Comparison of ENCODE assay signal across 27 mouse cellular contexts in genomic region chr6:49867571-49867970, GRCm38 (mm10). TPM values are rescaled to one million over a fixed set of nuclear protein-coding genes. Genes with fewer than 3 reads are reported as not detected.
"Had no signal": no experiment of that assay in that cellular context is flagged by ENCODE, and none has a peak within 500 bp of the region (broad histone marks: within the 10 kb centered on the region; RNA-seq: fewer than 3 reads in every experiment).

No protein-coding gene starts in this region.

- H3K36me3 ChIP-seq: heart, embryonic 12.5 days; hindbrain, embryonic 10.5 days; hindbrain, embryonic 12.5 days; intestine, embryonic 15.5 days; limb, embryonic 10.5 days; limb, embryonic 12.5 days; liver, embryonic 13.5 days; liver, embryonic 15.5 days had no signal

- H3K4me1 ChIP-seq: heart, embryonic 12.5 days; hindbrain, embryonic 10.5 days; hindbrain, embryonic 12.5 days; intestine, embryonic 15.5 days; limb, embryonic 10.5 days; limb, embryonic 12.5 days; liver, embryonic 13.5 days; liver, embryonic 15.5 days had no signal

- H3K27me3 ChIP-seq: heart, embryonic 12.5 days; hindbrain, embryonic 12.5 days; intestine, embryonic 15.5 days; liver, embryonic 13.5 days; liver, embryonic 15.5 days had no signal

- H3K9me3 ChIP-seq: heart, embryonic 12.5 days; hindbrain, embryonic 10.5 days; hindbrain, embryonic 12.5 days; intestine, embryonic 15.5 days; limb, embryonic 10.5 days; limb, embryonic 12.5 days; liver, embryonic 13.5 days; liver, embryonic 15.5 days had no signal

- H3K27ac ChIP-seq: gastrocnemius, adult 2 months; heart, adult 2 months; hindbrain, embryonic 10.5 days; hindbrain, embryonic 12.5 days; hindbrain, embryonic 14.5 days; intestine, embryonic 15.5 days; layer of hippocampus, adult 2 months; left cerebral cortex, adult 2 months; limb, embryonic 10.5 days; limb, embryonic 12.5 days; liver, embryonic 13.5 days; liver, embryonic 15.5 days had no signal

- H3K4me3 ChIP-seq: gastrocnemius, adult 2 months; heart, adult 2 months; heart, embryonic 12.5 days; hindbrain, embryonic 10.5 days; hindbrain, embryonic 12.5 days; intestine, embryonic 15.5 days; layer of hippocampus, adult 2 months; left cerebral cortex, adult 2 months; limb, embryonic 10.5 days; limb, embryonic 12.5 days; liver, embryonic 13.5 days; liver, embryonic 15.5 days had no signal

- ATAC-seq: hindbrain, embryonic 16.5 days; inflammation-experienced regulatory T-cells, adult 6 months; intestine, embryonic 15.5 days; intestine, postnatal 0 days; liver, postnatal 0 days had no signal

- DNase-seq: gastrocnemius, adult 2 months; gastrocnemius, postnatal 10 days; gastrocnemius, postnatal 25 days; heart, adult 2 months; heart, postnatal 10 days; heart, postnatal 4 days; kidney, adult 18-20 months; kidney, adult 9 months; kidney, postnatal 14 days; kidney, postnatal 4 days; liver; liver, embryonic 13.5 days; liver, postnatal 0 days had no signal

- H3K9ac ChIP-seq: heart, embryonic 12.5 days; hindbrain, embryonic 12.5 days; hindbrain, embryonic 14.5 days; intestine, embryonic 15.5 days; limb, embryonic 12.5 days; liver, embryonic 13.5 days; liver, embryonic 15.5 days; liver, postnatal 0 days had no signal

- H3K4me2 ChIP-seq: heart, embryonic 12.5 days; hindbrain, embryonic 12.5 days; hindbrain, embryonic 14.5 days; intestine, embryonic 15.5 days; limb, embryonic 12.5 days; liver, embryonic 11.5 days; liver, embryonic 13.5 days; liver, embryonic 15.5 days had no signal

RNA-seq across cellular contexts. Expression of gene Npy, which starts 45.1 kb away (rescaled TPM):
- polyA plus RNA-seq: inflammation-experienced regulatory T-cells, adult 6 months; limb, embryonic 10.5 days; liver, embryonic 11.5 days; liver, embryonic 15.5 days had no signal
